Mouse (Mus musculus) thymus, postnatal 25 days (tissue): Measurements from ENCODE around the gene Tomm70a.

Experiments used
- DNase-seq: peaks from one replicate; pipeline ENCODE4 v3.0.0; 2022

Gene Tomm70a

DNA sequence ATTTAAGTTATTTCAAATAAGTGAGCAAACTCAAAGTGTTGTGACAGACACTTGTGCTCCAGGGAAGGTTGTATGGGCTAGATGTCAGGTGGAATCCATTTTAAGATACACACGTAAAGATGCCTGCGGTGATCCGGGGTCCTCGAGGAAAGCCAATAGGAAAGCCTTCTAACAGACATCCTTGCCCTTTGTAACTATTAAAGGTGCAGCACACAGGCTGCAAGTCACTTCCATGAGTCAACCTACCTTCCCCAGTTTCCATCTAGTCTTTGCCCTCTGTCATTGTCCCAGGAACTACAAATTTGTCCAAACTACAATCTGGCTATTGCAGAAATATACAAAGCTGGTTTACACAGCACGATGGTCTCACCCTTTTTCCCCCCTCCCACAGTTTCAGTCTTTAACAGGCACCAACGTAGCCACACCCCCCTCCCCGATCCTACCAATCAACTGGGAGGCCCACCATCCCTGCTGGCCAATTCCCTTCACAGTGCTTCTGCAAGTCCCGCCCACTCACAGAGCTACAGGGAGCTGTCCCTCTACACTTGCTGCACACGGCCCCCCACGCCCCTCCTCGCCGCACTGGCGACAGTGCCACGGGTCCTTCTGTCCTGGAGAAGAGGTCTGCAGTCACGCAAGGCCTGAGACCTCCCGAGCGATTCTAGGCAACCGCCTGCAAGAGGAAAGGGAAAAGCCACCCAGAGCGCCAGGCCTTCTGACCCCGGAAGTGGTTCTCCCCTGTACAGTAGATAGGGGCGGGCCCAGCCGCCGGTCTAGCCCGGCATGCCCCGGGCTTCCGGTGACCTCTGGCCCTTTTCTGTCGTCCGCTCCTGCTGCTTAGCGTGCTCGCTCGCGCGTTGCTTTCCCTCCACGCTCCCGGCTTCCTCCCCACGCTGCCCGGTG is at the start of gene Tomm70a:
Gene Tomm70a (plus strand): TSS at position 791 of the 903 bp plus-strand sequence.
- DNase-seq: peak; percentile 92

- no peak for DNase-seq
Observed at GRCm38 (mm10) chr16:57075986-57076385, 45.5 kb upstream of the Tomm70a start.

- no peak for DNase-seq
Observed at GRCm38 (mm10) chr16:57079577-57079976, 41.9 kb upstream of the Tomm70a start.

GRCm38 (mm10) chr16:57092460-57092859 is 29.0 kb upstream of the Tomm70a start:
- peak; percentile 50 for DNase-seq

DNA sequence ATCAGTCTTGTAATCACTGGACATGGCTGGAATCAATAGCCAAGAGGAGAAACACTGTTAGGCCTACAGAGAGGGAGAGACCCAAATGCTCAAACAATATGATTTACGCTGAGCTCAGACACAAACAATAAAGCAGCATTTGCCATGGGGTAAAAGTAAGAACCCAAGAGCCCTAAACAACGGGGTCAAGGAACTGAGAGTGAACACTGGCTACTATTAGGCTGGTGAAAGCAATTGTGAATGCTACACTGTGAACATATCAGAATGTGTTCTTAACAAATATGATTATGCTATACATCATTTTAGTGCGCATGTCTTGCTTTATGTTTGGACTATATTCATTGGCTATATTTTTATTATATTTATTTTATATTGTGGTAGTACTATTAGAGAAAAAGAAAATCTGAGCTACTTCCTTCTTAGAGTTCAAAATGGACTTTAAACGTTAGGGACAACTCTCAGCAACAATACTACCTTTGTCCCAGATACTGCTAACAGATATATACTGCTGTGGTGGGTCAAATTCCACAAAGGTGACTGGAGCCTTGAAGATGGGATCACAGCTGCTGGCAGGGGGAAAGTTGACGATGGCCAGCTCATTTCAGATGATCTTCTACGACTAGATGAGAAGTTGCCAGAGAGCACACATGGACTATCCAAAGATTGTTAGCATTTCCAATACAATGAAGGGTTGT is 28.4 kb upstream of the Tomm70a start:
- DNase-seq: no peak

DNA sequence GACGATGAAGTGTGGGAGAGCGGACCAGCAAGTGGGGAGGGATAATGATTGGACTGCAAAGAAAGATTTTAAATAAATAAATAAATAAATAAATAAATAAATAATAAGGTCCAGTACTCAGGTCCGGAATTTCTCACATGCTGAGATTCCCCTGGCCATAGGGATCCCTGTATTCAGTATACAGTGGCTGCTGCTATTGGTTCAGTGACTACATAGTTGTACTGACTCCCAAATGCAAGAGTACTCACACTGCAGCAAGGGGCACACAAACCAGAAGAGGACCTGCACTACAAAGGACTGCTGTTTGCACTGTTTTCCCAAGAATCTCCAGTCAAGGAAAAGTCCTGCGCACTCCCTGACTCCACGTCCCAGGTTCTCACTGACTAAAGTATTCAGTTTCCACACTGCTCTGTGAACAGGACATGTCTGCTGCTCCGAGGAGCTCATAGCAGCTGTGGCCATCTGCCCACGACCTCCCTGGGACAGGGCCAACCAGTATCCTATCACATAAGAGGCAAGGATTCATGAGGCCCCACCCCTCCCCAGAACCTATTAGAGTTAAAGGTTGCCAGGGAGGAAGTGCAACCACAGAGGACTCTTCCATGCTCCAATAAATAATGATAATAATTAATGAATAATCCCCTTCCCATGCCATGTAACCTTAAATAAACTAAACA is 22.9 kb upstream of the Tomm70a start:
- no peak for DNase-seq

DNA sequence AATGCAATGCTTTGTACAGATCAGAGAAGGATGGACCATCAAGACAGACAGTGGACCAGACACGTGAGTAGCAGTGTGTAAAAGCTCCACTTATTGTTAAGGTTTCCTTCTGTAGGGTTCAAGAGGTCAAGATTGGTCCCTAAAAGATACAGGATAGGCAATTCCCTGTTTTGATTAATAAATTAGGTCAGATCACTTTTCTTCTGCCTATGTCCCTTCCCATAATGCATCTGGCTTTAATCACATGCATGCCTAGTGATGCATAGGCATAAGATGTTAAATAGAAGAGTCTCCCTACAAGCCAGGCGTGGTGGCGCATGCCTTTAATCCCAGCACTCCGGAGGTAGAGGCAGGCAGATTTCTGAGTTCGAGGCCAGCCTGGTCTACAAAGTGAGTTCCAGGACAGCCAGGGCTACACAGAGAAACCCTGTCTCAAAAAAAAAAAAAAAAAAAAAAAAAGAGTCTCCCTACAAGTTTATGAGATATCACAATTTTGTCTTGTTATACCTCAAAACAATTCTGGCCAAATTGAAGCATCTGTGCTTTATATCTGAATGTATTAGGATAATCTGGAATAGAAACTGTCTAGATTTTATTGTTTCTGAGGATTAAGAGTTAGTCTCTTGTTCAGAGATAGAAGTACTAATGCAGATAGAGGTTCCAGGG is 21.8 kb upstream of the Tomm70a start:
- no peak for DNase-seq

- DNase-seq: no peak
Observed at GRCm38 (mm10) chr16:57101174-57101573, 20.3 kb upstream of the Tomm70a start.

DNA sequence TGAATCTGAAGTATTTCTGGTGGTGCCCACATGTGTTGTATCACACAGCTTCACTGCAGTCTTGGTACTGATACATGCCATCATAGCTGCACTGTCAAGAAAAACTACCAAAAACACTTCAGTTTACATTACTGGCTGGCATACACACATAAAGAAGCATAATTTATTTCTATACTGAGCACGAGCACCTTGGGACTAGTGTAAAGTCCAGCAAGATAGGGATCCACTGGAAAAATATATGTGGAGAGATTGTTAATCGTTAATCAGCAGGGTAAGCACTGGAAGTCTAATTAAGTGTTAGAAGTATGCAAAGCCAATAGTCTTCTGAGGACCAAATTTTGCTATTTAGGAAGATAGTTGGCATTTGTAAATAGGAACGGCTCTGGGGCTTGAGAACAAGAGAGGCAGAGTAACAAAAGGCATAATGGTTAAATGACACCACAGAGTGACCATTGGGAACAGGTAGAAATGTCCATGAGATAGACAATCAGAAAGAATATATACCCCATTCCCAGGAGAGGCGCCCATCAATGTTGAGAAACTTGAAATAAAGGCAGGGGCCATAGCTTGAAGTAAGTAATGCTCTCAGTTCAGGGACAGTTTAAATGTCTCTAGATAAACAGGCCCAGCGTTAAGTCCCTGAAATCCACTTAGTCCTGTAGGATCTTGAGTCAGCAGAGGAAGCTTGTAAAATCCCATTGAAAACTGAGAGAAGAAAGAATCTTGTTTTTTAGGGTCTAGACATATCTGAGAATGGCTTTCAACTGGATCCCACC is 15.1 kb upstream of the Tomm70a start:
- no peak for DNase-seq

GRCm38 (mm10) chr16:57116066-57116465 is 5.4 kb upstream of the Tomm70a start:
- DNase-seq: no peak

DNA sequence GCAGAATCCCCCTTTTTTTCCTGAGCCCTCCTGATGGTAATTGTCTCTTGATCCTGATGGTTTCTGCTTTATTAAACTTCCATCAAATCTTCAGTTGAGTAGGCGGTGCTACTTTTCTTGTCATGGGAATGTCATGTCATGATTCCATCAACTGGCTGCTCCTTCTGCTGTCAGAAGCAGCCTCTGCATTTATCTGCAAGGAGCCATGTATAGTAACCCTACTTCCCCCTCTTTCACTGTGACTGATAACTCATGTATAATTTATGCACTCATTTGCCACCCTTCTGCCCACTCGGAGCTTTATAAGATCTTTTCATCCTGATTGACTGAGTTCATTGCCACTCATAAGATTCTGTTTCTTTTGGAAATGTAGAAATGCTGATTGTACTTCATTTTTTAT is 3.9 kb upstream of the Tomm70a start:
- no peak for DNase-seq

- no peak for DNase-seq
Observed at GRCm38 (mm10) chr16:57121816-57122415, 413 bp downstream of the Tomm70a start.

DNA sequence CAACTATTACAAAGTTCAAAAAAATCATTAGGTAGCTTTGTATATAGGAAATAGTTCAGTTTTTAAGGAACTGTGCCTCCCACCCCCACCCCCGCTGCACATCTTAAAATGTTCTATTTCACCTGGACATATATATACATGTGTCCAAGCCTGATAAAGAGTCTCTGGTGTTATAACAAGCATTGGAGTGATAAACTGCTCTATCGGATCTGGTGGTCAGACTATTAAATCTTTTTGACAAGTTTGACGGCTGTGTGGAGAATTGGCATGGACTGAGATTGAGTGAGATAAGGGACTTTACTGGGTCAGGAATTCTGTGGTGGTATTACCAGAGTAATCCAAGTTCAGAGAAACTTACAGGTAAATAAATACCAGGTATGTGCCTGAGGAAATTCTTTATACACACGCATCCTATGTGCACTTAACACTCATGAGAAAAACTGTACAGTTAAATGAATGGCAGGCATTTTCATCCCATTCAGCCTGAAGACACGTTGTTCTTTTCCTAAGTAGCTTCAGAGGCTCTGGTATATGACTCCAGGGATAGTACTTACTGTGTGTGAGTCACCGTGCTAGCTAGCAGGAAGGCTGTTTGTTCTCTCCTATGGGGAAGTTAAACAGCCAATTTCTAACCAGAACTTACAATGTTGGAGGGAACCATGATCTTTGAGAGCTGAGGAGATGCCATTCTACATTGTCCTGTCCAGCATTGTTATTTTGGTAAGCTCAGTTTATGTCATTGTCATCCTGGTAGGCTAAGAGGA is 1.4 kb downstream of the Tomm70a start:
- DNase-seq: no peak

GRCm38 (mm10) chr16:57126268-57126667 is 4.8 kb downstream of the Tomm70a start:
- no peak for DNase-seq

DNA sequence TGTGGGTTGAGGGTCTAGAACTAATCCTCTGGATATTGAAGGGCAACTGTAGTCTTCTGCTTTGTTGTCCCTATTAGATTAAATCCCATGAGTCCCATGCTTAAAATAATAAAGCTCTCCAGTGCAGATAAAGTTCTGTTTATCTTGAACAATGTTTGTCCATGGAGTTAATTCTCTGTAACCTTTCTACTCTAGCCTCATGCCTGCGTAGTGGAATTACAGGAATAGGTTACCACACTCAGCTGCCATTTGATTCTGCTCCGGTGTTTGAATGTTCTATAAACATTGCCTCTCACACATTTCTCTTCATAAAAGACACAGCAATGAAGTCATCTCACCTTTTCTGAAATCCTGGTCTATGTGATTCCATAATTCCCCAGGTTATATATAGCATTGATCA is 6.3 kb downstream of the Tomm70a start:
- DNase-seq: no peak

DNA sequence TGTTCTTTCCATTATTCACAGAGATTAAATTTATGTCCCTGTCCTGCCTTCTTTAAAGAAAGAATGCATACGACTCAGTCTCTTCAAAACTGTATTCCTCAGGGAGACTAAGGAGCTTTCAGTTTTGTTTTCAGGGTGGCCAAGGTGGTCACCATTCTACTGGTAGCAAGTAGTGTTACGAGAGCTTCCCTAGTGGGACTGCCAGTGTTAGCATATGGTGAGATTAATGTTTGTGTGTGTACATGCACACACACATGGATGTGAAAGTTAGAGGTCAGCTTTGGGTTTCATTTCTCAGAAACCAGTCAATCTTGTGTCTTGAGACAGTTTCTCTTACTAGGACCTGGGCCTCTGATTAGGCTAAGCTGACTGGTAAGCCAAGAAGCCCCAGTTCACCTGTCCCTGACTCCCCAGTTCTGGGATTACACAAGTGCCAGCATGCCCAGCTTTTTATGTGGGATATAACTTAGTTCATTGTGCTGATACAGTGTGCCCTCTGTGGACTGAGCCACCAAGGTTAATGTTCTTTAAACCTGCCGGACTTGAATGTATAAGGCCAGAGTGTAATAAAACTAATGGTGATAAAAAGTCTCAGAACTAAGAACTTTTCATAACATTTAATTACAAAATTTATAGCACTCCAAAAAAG is 9.4 kb downstream of the Tomm70a start:
- DNase-seq: no peak

DNA sequence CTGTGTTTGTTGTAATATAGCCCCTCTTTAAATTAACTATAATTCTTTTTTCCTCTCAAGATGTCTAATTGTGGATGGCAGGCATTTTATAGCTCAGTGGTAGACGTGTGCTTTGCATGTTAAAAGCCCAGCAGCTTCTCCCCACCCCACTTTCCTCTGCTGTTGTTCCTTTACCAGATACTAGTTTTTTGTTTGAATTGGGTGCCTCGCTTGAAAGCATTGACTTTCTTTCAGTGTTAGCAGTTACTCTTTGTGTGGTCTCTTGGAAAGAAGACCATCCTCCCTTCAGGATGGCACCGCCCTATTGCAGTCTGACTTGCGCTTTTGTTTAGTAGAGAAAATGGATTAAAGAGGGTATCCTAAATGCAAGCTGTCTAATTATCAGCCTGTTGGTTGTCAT is 10.0 kb downstream of the Tomm70a start:
- no peak for DNase-seq

GRCm38 (mm10) chr16:57132326-57132725 is 10.8 kb downstream of the Tomm70a start:
- no peak for DNase-seq

GRCm38 (mm10) chr16:57133611-57134010 is 12.1 kb downstream of the Tomm70a start:
- DNase-seq: no peak

DNA sequence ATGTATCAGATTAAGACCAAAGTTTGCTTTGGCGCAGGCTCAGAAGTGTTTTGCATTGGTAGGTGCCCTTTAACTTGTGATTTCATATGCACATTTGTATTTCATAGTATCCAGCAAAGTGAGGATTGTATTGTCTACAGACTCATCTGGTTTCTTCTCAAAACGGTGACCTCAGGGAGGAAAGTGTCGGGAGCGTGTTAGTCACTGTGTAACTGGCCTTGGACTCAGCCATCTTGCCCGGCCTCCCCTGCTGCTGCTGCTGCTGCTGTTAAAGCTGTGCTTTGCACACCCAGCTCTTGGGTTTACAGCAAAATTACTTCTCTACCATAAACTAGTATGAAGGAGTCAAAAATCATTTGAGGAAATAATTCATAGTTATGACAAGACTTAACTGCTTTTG is 23.2 kb downstream of the Tomm70a start:
- no peak for DNase-seq
